Mouse (Mus musculus) mature B cell (primary cell): ENCODE data around the gene Shc2.

Source experiments
- in situ Hi-C: fragments of 300-500 bp; cut with MboI; formaldehyde crosslinking; loops from 2 replicates; pipeline ENCODE4 v1.14.3; 2019

The Shc2 gene

GRCm38 (mm10) chr10:79668771-79669575, 31.3 kb upstream of the Shc2 start, which contains the start of gene Tpgs1:
TSS of gene Tpgs1 (plus strand) at chr10:79669369.
- in situ Hi-C loops, result no loop called here

- in situ Hi-C loops, result no loop called here
These were observed 30.4 kb upstream of the Shc2 start for GRCm38 (mm10) chr10:79668076-79668475.

GRCm38 (mm10) chr10:79666493-79666892, 28.8 kb upstream of the Shc2 start:
- in situ Hi-C loops, result no loop called here

- in situ Hi-C loops, result no loop called here
These were observed 27.3 kb upstream of the Shc2 start for GRCm38 (mm10) chr10:79665051-79665450.

GRCm38 (mm10) chr10:79664131-79664665, 26.5 kb upstream of the Shc2 start, which contains the start of gene Madcam1:
TSS of gene Madcam1 (plus strand) at chr10:79664559.
- in situ Hi-C loops, result no loop called here

- in situ Hi-C loops, result no loop called here
These were observed 24.1 kb upstream of the Shc2 start for GRCm38 (mm10) chr10:79661861-79662260.

GRCm38 (mm10) chr10:79660298-79660697, 22.6 kb upstream of the Shc2 start:
- in situ Hi-C loops, result no loop called here

- in situ Hi-C loops, result no loop called here
These were observed 21.1 kb upstream of the Shc2 start for GRCm38 (mm10) chr10:79658829-79659228.

- in situ Hi-C loops, result no loop called here
These were observed 17.3 kb upstream of the Shc2 start for GRCm38 (mm10) chr10:79654946-79655395.

- in situ Hi-C loops, result no loop called here
These were observed 15.1 kb upstream of the Shc2 start for GRCm38 (mm10) chr10:79652789-79653188.

GRCm38 (mm10) chr10:79649070-79649751, 11.5 kb upstream of the Shc2 start:
- in situ Hi-C loops, result no loop called here

- in situ Hi-C loops, result no loop called here
These were observed 8.0 kb upstream of the Shc2 start, which contains the start of gene Odf3l2 for GRCm38 (mm10) chr10:79645711-79646110. TSS of gene Odf3l2 (minus strand) at chr10:79645738.

GRCm38 (mm10) chr10:79638486-79639204, 927 bp upstream of the Shc2 start:
- in situ Hi-C loops, result no loop called here

GRCm38 (mm10) chr10:79636287-79636686, 1.4 kb downstream of the Shc2 start:
- in situ Hi-C loops, result no loop called here

- in situ Hi-C loops, result no loop called here
These were observed 4.5 kb downstream of the Shc2 start for GRCm38 (mm10) chr10:79633006-79633777.

- in situ Hi-C loops, result no loop called here
These were observed 6.3 kb downstream of the Shc2 start for GRCm38 (mm10) chr10:79631432-79631831.

- in situ Hi-C loops, result no loop called here
These were observed 9.3 kb downstream of the Shc2 start for GRCm38 (mm10) chr10:79628377-79628776.

GRCm38 (mm10) chr10:79626156-79626555, 11.6 kb downstream of the Shc2 start:
- in situ Hi-C loops, result no loop called here

- in situ Hi-C loops, result no loop called here
These were observed 12.3 kb downstream of the Shc2 start for GRCm38 (mm10) chr10:79625398-79625797.

GRCm38 (mm10) chr10:79623950-79624349, 13.8 kb downstream of the Shc2 start:
- in situ Hi-C loops, result no loop called here

- in situ Hi-C loops, result no loop called here
These were observed 21.3 kb downstream of the Shc2 start for GRCm38 (mm10) chr10:79616376-79616775.
